Mouse (Mus musculus) myocyte (in vitro differentiated cells): ENCODE data around the gene Sgtb. TPM values are rescaled to one million over a fixed set of nuclear protein-coding genes. Genes with fewer than 3 reads are reported as not detected.

ENCODE experiments used
- H3K27me3 ChIP-seq: one replicate; pipeline ENCODE4 v1.6.1; 2011; ENCODE audit not compliant: control insufficient read depth, insufficient read depth, insufficient read length
- H3K36me3 ChIP-seq: one replicate; pipeline ENCODE4 v1.6.1; 2011; ENCODE audit not compliant: control insufficient read depth, insufficient read depth
- H3K4me2 ChIP-seq: one replicate; pipeline ENCODE4 v1.6.1; 2011; ENCODE audit warnings: low read depth, control low read depth
- H3K4me3 ChIP-seq: one replicate; pipeline ENCODE4 v1.5.1; 2011; ENCODE audit warnings: mild to moderate bottlenecking, control low read depth, moderate library complexity
- H3K79me2 ChIP-seq: one replicate; pipeline ENCODE4 v1.6.1; 2011; ENCODE audit not compliant: control insufficient read depth, insufficient read depth
- H3ac ChIP-seq: one replicate; pipeline ENCODE4 v1.6.1; 2011; ENCODE audit not compliant: control insufficient read depth, insufficient read length
- CEBPB ChIP-seq: IDR thresholded peaks from 2 replicates; pipeline ENCODE4 v1.6.1; 2011; ENCODE audit warnings: mild to moderate bottlenecking, moderate library complexity; ENCODE audit not compliant: poor library complexity, insufficient read depth, severe bottlenecking
- E2F4 ChIP-seq: IDR thresholded peaks from one replicate; pipeline ENCODE4 v1.6.1; 2011; ENCODE audit warnings: mild to moderate bottlenecking, control low read depth, moderate library complexity; ENCODE audit not compliant: insufficient read depth
- MAX ChIP-seq: IDR thresholded peaks from one replicate; pipeline ENCODE4 v1.6.1; 2011; ENCODE audit warnings: low read depth, mild to moderate bottlenecking, control low read depth
- MYOD1 ChIP-seq, 3 experiments: IDR thresholded peaks; one replicate each; pipeline ENCODE4 v1.6.1; 2011; ENCODE audit warnings: control low read depth in 2 of 3, low read depth in 2 of 3, mild to moderate bottlenecking in 2 of 3, moderate library complexity in 1 of 3; ENCODE audit not compliant: insufficient read length in 2 of 3, control insufficient read depth in 1 of 3
- MYOG ChIP-seq, 3 experiments: IDR thresholded peaks; one replicate each; pipeline ENCODE4 v1.6.1; 2011; ENCODE audit warnings: control low read depth in 2 of 3, low read depth in 2 of 3, mild to moderate bottlenecking in 2 of 3; ENCODE audit not compliant: insufficient read length in 2 of 3, control insufficient read depth in 1 of 3, insufficient read depth in 1 of 3
- POLR2A ChIP-seq: IDR thresholded peaks from one replicate; pipeline ENCODE4 v1.6.1; 2011; ENCODE audit warnings: low read depth, mild to moderate bottlenecking, control low read depth, moderate library complexity; ENCODE audit not compliant: insufficient read length
- POLR2AphosphoS2 ChIP-seq: IDR thresholded peaks from one replicate; pipeline ENCODE4 v1.6.1; 2011; ENCODE audit warnings: low read depth, control low read depth; ENCODE audit not compliant: insufficient read length
- REST ChIP-seq: IDR thresholded peaks from one replicate; pipeline ENCODE4 v1.6.1; 2011; ENCODE audit warnings: mild to moderate bottlenecking, control low read depth, moderate library complexity; ENCODE audit not compliant: insufficient read depth, insufficient read length
- SRF ChIP-seq: IDR thresholded peaks from one replicate; pipeline ENCODE4 v1.6.1; 2011; ENCODE audit warnings: low read depth; ENCODE audit not compliant: control insufficient read depth, insufficient read length
- TCF12 ChIP-seq: IDR thresholded peaks from one replicate; pipeline ENCODE4 v1.6.1; 2011; ENCODE audit warnings: mild to moderate bottlenecking, control low read depth; ENCODE audit not compliant: poor library complexity, insufficient read depth, severe bottlenecking
- TCF3 ChIP-seq: IDR thresholded peaks from one replicate; pipeline ENCODE4 v1.6.1; 2011; ENCODE audit warnings: low read depth, control low read depth; ENCODE audit not compliant: insufficient read length
- USF1 ChIP-seq: IDR thresholded peaks from one replicate; pipeline ENCODE4 v1.6.1; 2011; ENCODE audit warnings: low read depth, mild to moderate bottlenecking, control low read depth, moderate library complexity
- polyA plus RNA-seq: library from polyadenylated mRNA; unstranded; fragments of >200 nt; fragmentation: generic; extraction: Trizol; gene quantifications from one replicate; pipeline ENCODE4 v1.2.1, GENCODE M21; 2012; ENCODE audit warnings: missing spikeins

Gene Sgtb
- polyA plus RNA-seq, 1 experiment = 4.3 TPM

- Histone ChIP-seq H3ac (no peak overlapping the region), H3K4me2 (peak overlapping the region; percentile 8), H3K27me3 (no peaks in the 10 kb centered on the region), H3K4me3 (no peak overlapping the region), H3K36me3 (no peaks in the 10 kb centered on the region), H3K79me2 (no peaks in the 10 kb centered on the region)
- TF ChIP-seq CEBPB (no peak), E2F4 (no peak), USF1 (peak; percentile 83)
Measured at GRCm38 (mm10) chr13:104065649-104066347, 43.7 kb upstream of the Sgtb start.

DNA sequence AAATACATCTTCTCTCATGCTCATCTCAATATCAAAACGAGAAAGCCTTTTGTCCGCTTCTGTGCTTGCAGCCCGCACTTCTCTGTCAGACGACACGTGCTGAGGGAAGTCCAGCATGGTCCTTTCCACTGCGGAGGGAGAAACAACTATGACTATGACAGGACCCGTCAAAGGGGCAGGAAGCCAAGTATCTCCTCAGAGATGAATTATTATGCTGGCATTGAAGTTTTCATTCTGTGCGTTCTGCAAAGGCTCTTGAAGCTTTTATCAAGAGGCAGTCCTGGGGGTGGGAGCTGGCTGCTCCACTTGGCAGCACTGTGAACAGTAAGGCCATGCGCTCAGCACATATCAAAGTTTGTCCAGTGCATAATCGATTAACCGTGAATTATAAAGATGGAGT is 40.3 kb upstream of the Sgtb start:
- H3K27me3 ChIP-seq = no peaks in the 10 kb centered on the region
- no peak overlapping the region for H3K4me3 ChIP-seq
- H3K4me2 ChIP-seq = no peak overlapping the region
- H3K79me2 ChIP-seq = no peaks in the 10 kb centered on the region
- TF ChIP-seq SRF (no peak), E2F4 (no peak), MAX (no peak), REST (no peak), TCF12 (no peak), MYOD1 (IDR thresholded peaks at IDR 0.05; ENCODE audit: control insufficient read depth in 1 of 3, insufficient read length in 2 of 3, low read depth in 2 of 3) (no peak), POLR2AphosphoS2 (no peak), USF1 (no peak), CEBPB (no peak), MYOG (IDR thresholded peaks at IDR 0.05; ENCODE audit: control insufficient read depth in 1 of 3, insufficient read depth in 1 of 3, insufficient read length in 2 of 3, low read depth in 2 of 3) (no peak), TCF3 (no peak), POLR2A (no peak)
- no peaks in the 10 kb centered on the region for H3K36me3 ChIP-seq
- H3ac ChIP-seq = no peak overlapping the region

DNA sequence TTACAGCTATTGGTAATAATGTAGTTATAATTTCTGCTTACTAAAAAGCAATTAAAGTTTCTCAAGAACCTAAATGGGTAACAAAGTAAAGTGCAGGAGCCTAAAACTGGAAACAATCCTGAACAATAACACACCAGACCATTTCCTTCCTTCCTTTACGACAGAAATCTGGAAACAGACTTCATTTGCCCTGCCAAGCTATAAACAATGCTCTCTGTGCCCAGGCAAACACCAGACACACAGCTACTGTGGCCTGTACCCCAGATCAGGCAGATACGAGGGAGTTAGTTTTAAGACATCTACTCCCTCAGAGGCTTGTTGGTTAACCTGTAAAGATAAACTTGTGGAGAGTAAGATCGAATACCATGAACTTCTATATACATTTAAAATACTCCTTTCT is 38.8 kb upstream of the Sgtb start:
- H3K36me3 ChIP-seq = no peaks in the 10 kb centered on the region
- no peak overlapping the region for H3K4me3 ChIP-seq
- H3ac ChIP-seq = no peak overlapping the region
- H3K27me3 ChIP-seq = no peaks in the 10 kb centered on the region
- TF ChIP-seq SRF (no peak), POLR2A (no peak), MAX (no peak), REST (no peak)
- no peaks in the 10 kb centered on the region for H3K79me2 ChIP-seq
- H3K4me2 ChIP-seq = no peak overlapping the region

DNA sequence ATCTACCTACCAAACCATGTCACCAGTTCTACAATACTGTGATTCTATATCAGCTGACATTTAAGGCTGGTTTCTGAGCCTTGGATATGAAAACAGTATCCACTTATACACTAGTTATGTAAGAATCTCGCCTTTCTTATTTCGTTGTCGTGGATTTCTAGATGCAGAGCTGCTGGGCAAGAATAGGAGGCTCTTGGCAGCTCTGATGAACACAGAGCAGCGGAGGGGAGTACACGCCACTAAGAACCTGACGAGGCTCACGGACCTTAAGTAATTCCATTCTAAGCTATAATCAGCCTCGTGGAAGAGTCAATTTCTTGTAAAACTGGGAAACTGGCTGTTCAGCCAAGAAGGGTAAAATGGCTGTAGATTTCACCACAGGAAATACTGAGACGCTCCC is 37.2 kb upstream of the Sgtb start:
- no peak for TF ChIP-seq MYOD1 (IDR thresholded peaks at IDR 0.05; ENCODE audit: control insufficient read depth in 1 of 3, insufficient read length in 2 of 3, low read depth in 2 of 3)
- Histone ChIP-seq H3K4me3 (no peak overlapping the region), H3K79me2 (no peaks in the 10 kb centered on the region), H3K4me2 (no peak overlapping the region), H3ac (no peak overlapping the region), H3K36me3 (no peaks in the 10 kb centered on the region), H3K27me3 (no peaks in the 10 kb centered on the region)

DNA sequence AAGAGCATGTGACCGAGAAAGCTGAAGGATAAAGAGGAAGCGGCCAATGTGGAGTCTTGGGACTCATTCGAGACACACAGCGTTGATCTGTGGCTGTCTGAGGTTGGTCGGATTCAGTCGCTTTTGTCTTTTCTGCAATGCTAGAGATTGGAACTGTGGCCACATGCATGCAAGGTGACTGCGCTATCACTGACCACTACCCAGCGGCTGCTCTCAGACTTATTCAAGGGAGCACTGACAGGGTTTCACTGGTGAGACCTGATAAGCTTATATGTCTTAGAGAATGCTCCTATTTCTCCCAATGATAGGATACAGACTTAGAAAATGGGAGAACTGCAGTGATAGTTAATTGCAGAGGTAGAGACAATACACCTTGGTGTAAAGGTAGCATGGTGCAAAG is 35.3 kb upstream of the Sgtb start:
- Histone ChIP-seq H3K4me3 (no peak overlapping the region), H3K79me2 (no peaks in the 10 kb centered on the region), H3ac (no peak overlapping the region), H3K36me3 (no peaks in the 10 kb centered on the region), H3K27me3 (no peaks in the 10 kb centered on the region), H3K4me2 (peak overlapping the region; percentile 8)
- no peak for TF ChIP-seq MYOD1 (IDR thresholded peaks at IDR 0.05; ENCODE audit: control insufficient read depth in 1 of 3, insufficient read length in 2 of 3, low read depth in 2 of 3)
- TF ChIP-seq TCF12 = no peak
- no peak for TF ChIP-seq MAX
- TF ChIP-seq SRF = no peak
- TF ChIP-seq TCF3 = no peak
- TF ChIP-seq USF1 = no peak
- no peak for TF ChIP-seq E2F4
- TF ChIP-seq MYOG (IDR thresholded peaks at IDR 0.05; ENCODE audit: control insufficient read depth in 1 of 3, insufficient read depth in 1 of 3, insufficient read length in 2 of 3, low read depth in 2 of 3) = no peak
- TF ChIP-seq POLR2AphosphoS2 = no peak
- TF ChIP-seq REST = no peak
- no peak for TF ChIP-seq CEBPB

DNA sequence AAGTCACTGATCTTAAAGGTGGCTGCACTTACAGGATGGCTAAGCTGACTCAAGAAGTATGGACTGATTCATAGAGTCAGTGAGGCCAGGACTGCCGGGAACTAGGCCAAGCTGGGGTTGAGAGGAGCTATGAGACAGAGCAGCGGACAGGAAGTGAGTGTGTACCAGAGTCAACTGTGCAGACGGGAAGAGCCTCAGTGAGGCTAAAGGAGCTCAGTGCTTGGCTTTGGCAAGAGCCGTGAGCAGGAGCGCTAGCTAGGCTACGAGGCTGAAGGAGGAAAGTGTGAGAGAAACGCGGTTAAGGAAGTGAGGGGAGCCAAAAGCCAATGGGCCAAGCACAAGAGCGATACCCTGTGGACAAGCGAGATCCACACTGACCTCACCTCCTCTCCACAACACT is 34.8 kb upstream of the Sgtb start:
- no peaks in the 10 kb centered on the region for H3K36me3 ChIP-seq
- H3K4me3 ChIP-seq = no peak overlapping the region
- TF ChIP-seq CEBPB = no peak
- TF ChIP-seq TCF3 = no peak
- no peak for TF ChIP-seq USF1
- TF ChIP-seq POLR2A = no peak
- no peak for TF ChIP-seq SRF
- H3ac ChIP-seq = no peak overlapping the region
- H3K4me2 ChIP-seq = peak overlapping the region; percentile 24
- no peaks in the 10 kb centered on the region for H3K79me2 ChIP-seq
- no peaks in the 10 kb centered on the region for H3K27me3 ChIP-seq
